Mouse (Mus musculus): ENCODE measurements around the gene Sim1.

The Sim1 gene

GRCm38 (mm10) chr10:50894170-50894991, at the start of gene Sim1:
Sim1 (plus strand) TSS chr10:50894754.
- in situ Hi-C loops (cut with MboI, MseI), result no loop called here

GRCm38 (mm10) chr10:50868202-50868601, 26.4 kb upstream of the Sim1 start:
- in situ Hi-C loops (cut with MboI, MseI), result loop anchor here (5.0 kb wide), 1 partner anchor 96 kb away; no protein-coding TSS in a partner anchor

GRCm38 (mm10) chr10:50876952-50877351, 17.6 kb upstream of the Sim1 start:
- in situ Hi-C loops (cut with MboI, MseI), result no loop called here

- in situ Hi-C loops (cut with MboI, MseI), result no loop called here
These were observed 13.0 kb upstream of the Sim1 start for GRCm38 (mm10) chr10:50881476-50882069.

- in situ Hi-C loops (cut with MboI, MseI), result no loop called here
These were observed 12.2 kb upstream of the Sim1 start for GRCm38 (mm10) chr10:50882366-50882765.

- in situ Hi-C loops (cut with MboI, MseI), result no loop called here
These were observed 8.2 kb upstream of the Sim1 start for GRCm38 (mm10) chr10:50886305-50886704.

- in situ Hi-C loops (cut with MboI, MseI), result no loop called here
These were observed 3.9 kb upstream of the Sim1 start for GRCm38 (mm10) chr10:50890621-50891020.

GRCm38 (mm10) chr10:50891876-50892711, 2.5 kb upstream of the Sim1 start:
- in situ Hi-C loops (cut with MboI, MseI), result no loop called here

GRCm38 (mm10) chr10:50892751-50893320, 1.7 kb upstream of the Sim1 start:
- in situ Hi-C loops (cut with MboI, MseI), result no loop called here

GRCm38 (mm10) chr10:50893546-50893945, 1.0 kb upstream of the Sim1 start:
- in situ Hi-C loops (cut with MboI, MseI), result no loop called here

GRCm38 (mm10) chr10:50895091-50895790, 687 bp downstream of the Sim1 start:
- in situ Hi-C loops (cut with MboI, MseI), result no loop called here

GRCm38 (mm10) chr10:50895881-50896766, 1.6 kb downstream of the Sim1 start:
- in situ Hi-C loops (cut with MboI, MseI), result no loop called here

GRCm38 (mm10) chr10:50896767-50897390, 2.3 kb downstream of the Sim1 start:
- in situ Hi-C loops (cut with MboI, MseI), result no loop called here

GRCm38 (mm10) chr10:50897530-50898471, 3.2 kb downstream of the Sim1 start:
- in situ Hi-C loops (cut with MboI, MseI), result no loop called here

- in situ Hi-C loops (cut with MboI, MseI), result no loop called here
These were observed 4.1 kb downstream of the Sim1 start for GRCm38 (mm10) chr10:50898621-50899020.

- in situ Hi-C loops (cut with MboI, MseI), result loop anchor here (25.0 kb wide), 1 partner anchor 1512 kb away; the partner anchor contains the start of gene Nus1
These were observed 5.5 kb downstream of the Sim1 start for GRCm38 (mm10) chr10:50899846-50900745.
